Mouse (Mus musculus) MEL (cell line): Measurements from ENCODE around the gene Ap3m1. TPM values are rescaled to one million over a fixed set of nuclear protein-coding genes. Genes with fewer than 3 reads are reported as not detected.

Experiments
- DNase-seq: peaks from one replicate; pipeline ENCODE4 v3.0.0; 2011; ENCODE audit warnings: low read depth, low spot score
- H3K27ac ChIP-seq: 2 replicates; pipeline ENCODE4 v1.5.1; 2012; ENCODE audit warnings: low read depth, mild to moderate bottlenecking, control low read depth, low read length, moderate library complexity; ENCODE audit not compliant: control insufficient read depth
- H3K27me3 ChIP-seq, 2 experiments: fragments of 150-350 bp in 1 of 2; sonication (generic) in 1 of 2; 2 replicates each; pipeline ENCODE4 v1.6.1; 2012; ENCODE audit warnings: low read length in 2 of 2, mild to moderate bottlenecking in 2 of 2, improper control_type of control experiment in 1 of 2, moderate library complexity in 1 of 2; ENCODE audit not compliant: insufficient read depth in 2 of 2, control insufficient read depth in 1 of 2
- H3K36me3 ChIP-seq, 2 experiments: 2 replicates each; pipeline ENCODE4 v1.6.1; 2012 to 2014; ENCODE audit warnings: low read length in 2 of 2, improper control_type of control experiment in 1 of 2, inconsistent platforms in 1 of 2, mild to moderate bottlenecking in 1 of 2; ENCODE audit not compliant: insufficient read depth in 2 of 2, control insufficient read depth in 1 of 2
- H3K4me1 ChIP-seq, 2 experiments: fragments of 150-350 bp in 1 of 2; sonication (generic) in 1 of 2; 2 replicates each; pipeline ENCODE4 v1.6.1; 2012; ENCODE audit warnings: low read length in 2 of 2, improper control_type of control experiment in 1 of 2, mild to moderate bottlenecking in 1 of 2; ENCODE audit not compliant: insufficient read depth in 2 of 2, control insufficient read depth in 1 of 2
- H3K4me3 ChIP-seq, 2 experiments: fragments of 150-350 bp in 1 of 2; sonication (generic) in 1 of 2; 2 replicates each; pipeline ENCODE4 v1.5.1; 2012; ENCODE audit warnings: low read depth in 2 of 2, low read length in 2 of 2, mild to moderate bottlenecking in 2 of 2, moderate library complexity in 2 of 2, control low read depth in 1 of 2, improper control_type of control experiment in 1 of 2; ENCODE audit not compliant: control insufficient read depth in 1 of 2, insufficient read depth in 1 of 2
- H3K79me2 ChIP-seq: 2 replicates; pipeline ENCODE4 v1.6.1; 2012; ENCODE audit warnings: mild to moderate bottlenecking, low read length, moderate library complexity; ENCODE audit not compliant: control insufficient read depth, poor library complexity, insufficient read depth
- H3K9ac ChIP-seq: 2 replicates; pipeline ENCODE4 v1.6.1; 2012; ENCODE audit warnings: low read depth, mild to moderate bottlenecking, control low read depth, low read length, moderate library complexity; ENCODE audit not compliant: control insufficient read depth, poor library complexity, severe bottlenecking
- H3K9me3 ChIP-seq: fragments of 150-350 bp; sonication (generic); replicated peaks from 2 replicates; pipeline ENCODE4 v1.6.1; 2012; ENCODE audit warnings: mild to moderate bottlenecking, low read length, improper control_type of control experiment, moderate library complexity; ENCODE audit not compliant: insufficient read depth
- CHD1 ChIP-seq: IDR thresholded peaks from 2 replicates; pipeline ENCODE4 v1.6.1; 2012; ENCODE audit warnings: low read depth, mild to moderate bottlenecking, inconsistent platforms, low read length, improper control_type of control experiment
- CHD2 ChIP-seq: IDR thresholded peaks from 2 replicates; pipeline ENCODE4 v1.6.1; 2011; ENCODE audit warnings: low read length, improper control_type of control experiment
- E2F4 ChIP-seq: IDR thresholded peaks from 2 replicates; pipeline ENCODE4 v1.6.1; 2011; ENCODE audit warnings: low read depth, low read length, improper control_type of control experiment, borderline replicate concordance
- ELF1 ChIP-seq: IDR thresholded peaks from 2 replicates; pipeline ENCODE4 v1.6.1; 2014; ENCODE audit warnings: low read depth, mild to moderate bottlenecking, inconsistent platforms, low read length, improper control_type of control experiment, moderate library complexity
- EP300 ChIP-seq, 2 experiments: IDR thresholded peaks; 2 replicates each; pipeline ENCODE4 v1.6.1; 2011; ENCODE audit warnings: improper control_type of control experiment in 2 of 2, low read length in 2 of 2, low read depth in 1 of 2, mild to moderate bottlenecking in 1 of 2
- ETS1 ChIP-seq: IDR thresholded peaks from 2 replicates; pipeline ENCODE4 v1.6.1; 2012; ENCODE audit warnings: low read depth, mild to moderate bottlenecking, inconsistent platforms, low read length, improper control_type of control experiment, moderate library complexity
- GABPA ChIP-seq: IDR thresholded peaks from 2 replicates; pipeline ENCODE4 v1.6.1; 2012; ENCODE audit warnings: low read depth, mild to moderate bottlenecking, inconsistent platforms, low read length, improper control_type of control experiment, moderate library complexity
- GATA1 ChIP-seq: IDR thresholded peaks from 2 replicates; pipeline ENCODE4 v1.6.1; 2011; ENCODE audit warnings: low read depth, low read length, improper control_type of control experiment
- JUND ChIP-seq: IDR thresholded peaks from 2 replicates; pipeline ENCODE4 v1.6.1; 2011; ENCODE audit warnings: low read depth, mild to moderate bottlenecking, improper control_type of control experiment, low read length
- MAFK ChIP-seq: IDR thresholded peaks from 2 replicates; pipeline ENCODE4 v1.6.1; 2011; ENCODE audit warnings: low read depth, mild to moderate bottlenecking, low read length, improper control_type of control experiment, borderline replicate concordance
- MAX ChIP-seq: IDR thresholded peaks from 2 replicates; pipeline ENCODE4 v1.6.1; 2011; ENCODE audit warnings: low read length, improper control_type of control experiment
- MAZ ChIP-seq: IDR thresholded peaks from 2 replicates; pipeline ENCODE4 v1.6.1; 2012; ENCODE audit warnings: low read depth, mild to moderate bottlenecking, inconsistent platforms, low read length, improper control_type of control experiment
- NELFE ChIP-seq: IDR thresholded peaks from 2 replicates; pipeline ENCODE4 v1.6.1; 2011; ENCODE audit warnings: low read depth, low read length, improper control_type of control experiment
- POLR2A ChIP-seq, 2 experiments: IDR thresholded peaks; 2 replicates each; pipeline ENCODE4 v1.6.1; 2011 to 2012; ENCODE audit warnings: low read length in 2 of 2, mild to moderate bottlenecking in 2 of 2, control low read depth in 1 of 2, improper control_type of control experiment in 1 of 2, low read depth in 1 of 2, moderate library complexity in 1 of 2; ENCODE audit not compliant: control insufficient read depth in 1 of 2, insufficient read depth in 1 of 2, poor library complexity in 1 of 2
- POLR2AphosphoS5 ChIP-seq: IDR thresholded peaks from 2 replicates; pipeline ENCODE4 v1.6.1; 2012; ENCODE audit warnings: low read depth, borderline replicate concordance, mild to moderate bottlenecking, inconsistent platforms, low read length, moderate library complexity, mixed read lengths
- RAD21 ChIP-seq: IDR thresholded peaks from 2 replicates; pipeline ENCODE4 v1.6.1; 2011; ENCODE audit warnings: mild to moderate bottlenecking, low read depth, low read length, improper control_type of control experiment
- RCOR1 ChIP-seq: IDR thresholded peaks from 2 replicates; pipeline ENCODE4 v1.6.1; 2012; ENCODE audit warnings: low read depth, mild to moderate bottlenecking, inconsistent platforms, low read length, improper control_type of control experiment
- SMC3 ChIP-seq: IDR thresholded peaks from 2 replicates; pipeline ENCODE4 v1.6.1; 2011; ENCODE audit warnings: low read depth, low read length, improper control_type of control experiment
- TAL1 ChIP-seq: IDR thresholded peaks from 2 replicates; pipeline ENCODE4 v1.6.1; 2012; ENCODE audit warnings: mild to moderate bottlenecking, inconsistent platforms, low read length, moderate library complexity, mixed read lengths
- TCF12 ChIP-seq: IDR thresholded peaks from 2 replicates; pipeline ENCODE4 v1.6.1; 2014; ENCODE audit warnings: low read depth, mild to moderate bottlenecking, inconsistent platforms, low read length, improper control_type of control experiment, moderate library complexity
- USF1 ChIP-seq: IDR thresholded peaks from 2 replicates; pipeline ENCODE4 v1.6.1; 2014; ENCODE audit warnings: low read depth, mild to moderate bottlenecking, inconsistent platforms, low read length, improper control_type of control experiment, moderate library complexity
- USF2 ChIP-seq, 2 experiments: IDR thresholded peaks; 2 replicates each; pipeline ENCODE4 v1.6.1; 2011 to 2012; ENCODE audit warnings: improper control_type of control experiment in 2 of 2, low read length in 2 of 2, borderline replicate concordance in 1 of 2, inconsistent platforms in 1 of 2, low read depth in 1 of 2, mild to moderate bottlenecking in 1 of 2; ENCODE audit not compliant: insufficient read depth in 1 of 2
- ZKSCAN1 ChIP-seq: IDR thresholded peaks from 2 replicates; pipeline ENCODE4 v1.6.1; 2012; ENCODE audit warnings: low read depth, mild to moderate bottlenecking, inconsistent platforms, low read length, improper control_type of control experiment, moderate library complexity
- ZMIZ1 ChIP-seq: IDR thresholded peaks from 2 replicates; pipeline ENCODE4 v1.6.1; 2012; ENCODE audit warnings: low read depth, mild to moderate bottlenecking, inconsistent platforms, low read length, improper control_type of control experiment, moderate library complexity
- polyA plus RNA-seq, 2 experiments: library from polyadenylated mRNA; stranded (reverse) in 1 of 2; unstranded in 1 of 2; fragments of >175 nt in 1 of 2; fragments of >200 nt in 1 of 2; gene quantifications; 2 replicates each; pipeline versions ENCODE4 v1.2.1 to v1.2.4; 2012; ENCODE audit warnings: low replicate concordance in 2 of 2, low read depth in 1 of 2; ENCODE audit not compliant: insufficient read length in 2 of 2, insufficient read depth in 1 of 2, missing spikeins in 1 of 2
- total RNA-seq: library from RNA; depleted of rRNA; stranded (reverse); fragments of 300-350 nt; gene quantifications from 2 replicates; pipeline ENCODE4 v1.2.3, GENCODE M21; 2012

The Ap3m1 gene
- total and polyA plus RNA-seq, 3 experiments: 31.8 to 47.4 TPM; not detected in 1

- TF ChIP-seq RCOR1 (no peak), CHD2 (no peak), ELF1 (no peak), MAFK (no peak), ZKSCAN1 (no peak), TCF12 (no peak), TAL1 (no peak), E2F4 (no peak), RAD21 (no peak), POLR2A (IDR thresholded peaks at IDR 0.05; ENCODE audit: control insufficient read depth in 1 of 2, insufficient read depth in 1 of 2, low read depth in 1 of 2, low read length in 2 of 2, poor library complexity in 1 of 2) (no peak), MAZ (no peak), POLR2AphosphoS5 (no peak), SMC3 (no peak), MAX (no peak)
- no peaks in the 10 kb centered on the region for H3K9me3 ChIP-seq
- no peak for DNase-seq
- H3K79me2 ChIP-seq: no peaks in the 10 kb centered on the region
- H3K36me3 ChIP-seq: peaks cover 0 to 3% of the 10 kb centered on the region in 2 experiments; a peak in 3 of 4 replicates
- no peaks in the 10 kb centered on the region for H3K4me1 ChIP-seq
- no peak overlapping the region for H3K4me3 ChIP-seq
- no peak overlapping the region for H3K27ac ChIP-seq
- H3K9ac ChIP-seq: no peak overlapping the region
- H3K27me3 ChIP-seq: no peaks in the 10 kb centered on the region
Measured at GRCm38 (mm10) chr14:20985482-20985881, 66.8 kb downstream of the Ap3m1 start.

- Histone ChIP-seq H3K9ac (no peak overlapping the region), H3K4me3 (no peak overlapping the region), H3K27me3 (no peaks in the 10 kb centered on the region), H3K9me3 (no peaks in the 10 kb centered on the region), H3K36me3 (peaks cover 0 to 4% of the 10 kb centered on the region in 2 experiments; a peak in 3 of 4 replicates), H3K27ac (no peak overlapping the region), H3K79me2 (no peaks in the 10 kb centered on the region), H3K4me1 (no peaks in the 10 kb centered on the region)
- TF ChIP-seq ZMIZ1: no peak
- TF ChIP-seq CHD1: no peak
- TF ChIP-seq TAL1: peak; percentile 13; the same call in 1 of the 2 replicates
- peak; percentile 89 for TF ChIP-seq RCOR1
- TF ChIP-seq USF2 (IDR thresholded peaks at IDR 0.05; ENCODE audit: borderline replicate concordance in 1 of 2, insufficient read depth in 1 of 2, low read depth in 1 of 2, low read length in 2 of 2): no peak
- TF ChIP-seq NELFE: no peak
- TF ChIP-seq GATA1: 0 out of 2 replicates have a peak, but pooled peaks have one; percentile 12
- TF ChIP-seq RAD21: no peak
- TF ChIP-seq JUND: no peak
- TF ChIP-seq GABPA: no peak
- no peak for TF ChIP-seq SMC3
- no peak for TF ChIP-seq USF1
- no peak for TF ChIP-seq POLR2AphosphoS5
- TF ChIP-seq ETS1: no peak
- no peak for TF ChIP-seq EP300 (IDR thresholded peaks at IDR 0.05; ENCODE audit: low read depth in 1 of 2, low read length in 2 of 2)
- DNase-seq: peak; percentile 36
Measured at GRCm38 (mm10) chr14:20983832-20984231, 68.5 kb downstream of the Ap3m1 start.
